Mouse (Mus musculus): ENCODE measurements around the gene Gm16181. TPM values are rescaled to one million over a fixed set of nuclear protein-coding genes. Genes with fewer than 3 reads are reported as not detected.
A peak's percentile ranks its signal among the peaks of the same experiment; 100 is the strongest.
"Not testable (repeated sequence)": the region's sequence is repeated elsewhere in the genome, so short reads cannot be mapped to it uniquely, and the experiment has no call there.

Gene Gm16181
- polyA plus RNA-seq, 1 experiment from 2014 or later = 0.30 TPM

- 94% methylated on average over 4 of the region's 4 CpGs for WGBS
- Histone ChIP-seq H3K4me1 (peaks cover 19% of the 10 kb centered on the region), H3K27ac (no peak overlapping the region), H3K4me3 (no peak overlapping the region), H3K9me3 (no peaks in the 10 kb centered on the region), H3K36me3 (peaks cover 66% of the 10 kb centered on the region), H3K27me3 (ENCODE audit: insufficient read depth, poor library complexity, severe bottlenecking) (no peaks in the 10 kb centered on the region)
- no peak for DNase-seq (ENCODE audit: low spot score)
Observed at GRCm38 (mm10) chr17:35224641-35225040, 4.0 kb downstream of the Gm16181 start.

GRCm38 (mm10) chr17:35225456-35225855, 4.8 kb downstream of the Gm16181 start:
- Histone ChIP-seq H3K4me3 (no peak overlapping the region), H3K36me3 (peaks cover 65% of the 10 kb centered on the region), H3K9me3 (no peaks in the 10 kb centered on the region), H3K27ac (no peak overlapping the region), H3K4me1 (peaks cover 11% of the 10 kb centered on the region), H3K27me3 (ENCODE audit: insufficient read depth, poor library complexity, severe bottlenecking) (no peaks in the 10 kb centered on the region)
- no peak for DNase-seq (ENCODE audit: low spot score)
- WGBS = 95% methylated on average over 5 of the region's 5 CpGs

DNA sequence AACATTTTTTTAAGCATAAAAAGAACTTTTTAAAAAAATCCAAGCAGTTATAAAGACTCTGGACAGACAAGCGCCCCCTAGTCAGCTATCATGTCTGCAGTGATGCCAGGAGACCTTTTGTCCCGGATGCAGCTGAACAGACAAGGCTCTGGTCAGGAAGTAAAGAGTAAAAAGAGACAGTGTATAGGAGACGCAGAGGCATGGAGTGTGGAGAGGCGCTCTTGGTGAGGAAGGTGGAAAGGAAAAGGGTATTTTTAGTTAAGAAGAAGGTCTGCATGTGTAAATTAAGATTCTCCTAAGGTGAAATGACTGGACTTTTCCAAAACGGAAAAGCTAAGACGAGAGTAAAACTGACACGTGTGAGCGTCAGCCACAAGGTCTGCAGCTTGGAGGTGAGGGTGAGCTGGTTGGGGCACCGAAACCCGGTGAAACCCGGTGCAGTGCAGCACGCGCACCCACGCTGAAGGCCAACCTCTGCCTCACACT, 6.0 kb downstream of the Gm16181 start:
- peaks cover 65% of the 10 kb centered on the region for H3K36me3 ChIP-seq
- no peaks in the 10 kb centered on the region for H3K9me3 ChIP-seq
- H3K27me3 ChIP-seq (ENCODE audit: insufficient read depth, poor library complexity, severe bottlenecking) = no peaks in the 10 kb centered on the region
- H3K4me1 ChIP-seq = peaks cover 5% of the 10 kb centered on the region; the same call in 1 of the 2 replicates
- no peak for DNase-seq (ENCODE audit: low spot score)
- 76% methylated on average over 14 of the region's 14 CpGs for WGBS
- peak overlapping the region; percentile 29; the same call in 1 of the 2 replicates for H3K27ac ChIP-seq
- H3K4me3 ChIP-seq = no peak overlapping the region

GRCm38 (mm10) chr17:35231022-35231421, 10.4 kb downstream of the Gm16181 start:
- H3K4me1 ChIP-seq = peaks cover 29% of the 10 kb centered on the region
- no peak overlapping the region for H3K4me3 ChIP-seq
- DNase-seq (ENCODE audit: low spot score) = no peak
- no peaks in the 10 kb centered on the region for H3K27me3 ChIP-seq (ENCODE audit: insufficient read depth, poor library complexity, severe bottlenecking)
- WGBS = 93% methylated on average over 10 of the region's 10 CpGs
- H3K36me3 ChIP-seq = peaks cover 56% of the 10 kb centered on the region
- no peaks in the 10 kb centered on the region for H3K9me3 ChIP-seq
- no peak overlapping the region for H3K27ac ChIP-seq

DNA sequence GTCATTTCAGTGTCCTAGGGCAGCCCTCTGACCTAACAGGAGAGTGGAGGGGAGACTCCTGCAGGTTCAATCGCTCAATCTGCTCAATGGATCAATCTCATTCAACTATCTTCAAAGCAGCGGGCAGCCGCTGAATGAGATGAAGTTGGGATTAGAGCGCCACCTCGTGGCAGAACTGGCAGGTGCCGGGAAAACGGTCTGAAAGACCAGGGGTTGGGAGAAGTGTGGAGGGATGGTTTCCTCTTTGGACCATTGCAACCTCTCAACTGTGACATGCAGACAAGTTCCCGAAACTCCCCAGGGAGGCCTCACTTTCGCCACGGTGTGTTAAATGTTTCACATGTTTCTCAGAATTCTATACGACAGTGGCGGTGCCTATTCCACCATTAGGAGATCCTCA, 11.4 kb downstream of the Gm16181 start:
- 0 out of 2 replicates have a peak overlapping the region, but pooled peaks have one; percentile 15 for H3K4me3 ChIP-seq
- 16% methylated on average over 12 of the region's 12 CpGs for whole genome bisulfite sequencing
- peaks cover 53% of the 10 kb centered on the region for H3K36me3 ChIP-seq
- no peaks in the 10 kb centered on the region for H3K27me3 ChIP-seq (ENCODE audit: insufficient read depth, poor library complexity, severe bottlenecking)
- H3K9me3 ChIP-seq = no peaks in the 10 kb centered on the region
- H3K27ac ChIP-seq = no peak overlapping the region
- H3K4me1 ChIP-seq = peaks cover 35% of the 10 kb centered on the region
- DNase-seq (ENCODE audit: low spot score) = no peak

- Histone ChIP-seq H3K27ac (peak overlapping the region; percentile 71), H3K4me3 (0 out of 2 replicates have a peak overlapping the region, but pooled peaks have one; percentile 15), H3K9me3 (no peaks in the 10 kb centered on the region), H3K27me3 (ENCODE audit: insufficient read depth, poor library complexity, severe bottlenecking) (no peaks in the 10 kb centered on the region), H3K36me3 (peaks cover 46% of the 10 kb centered on the region), H3K4me1 (peaks cover 35% of the 10 kb centered on the region)
- WGBS = 87% methylated on average over 5 of the region's 5 CpGs
- no peak for DNase-seq (ENCODE audit: low spot score)
Observed at GRCm38 (mm10) chr17:35232659-35233058, 12.0 kb downstream of the Gm16181 start.

- no peaks in the 10 kb centered on the region for H3K27me3 ChIP-seq (ENCODE audit: insufficient read depth, poor library complexity, severe bottlenecking)
- H3K9me3 ChIP-seq = no peaks in the 10 kb centered on the region
- H3K36me3 ChIP-seq = peaks cover 40% of the 10 kb centered on the region
- peaks cover 35% of the 10 kb centered on the region for H3K4me1 ChIP-seq
- no peak for DNase-seq (ENCODE audit: low spot score)
- 69% methylated on average over 18 of the region's 18 CpGs for WGBS
- peak within 1 kb of the TSS; percentile 79 for H3K4me3 ChIP-seq
- H3K27ac ChIP-seq = peak within 1 kb of the TSS; percentile 97
Observed at GRCm38 (mm10) chr17:35233114-35233980, 12.7 kb downstream of the Gm16181 start, which contains the start of gene Atp6v1g2. Gene Atp6v1g2, plus strand, starts transcription at chr17:35233660.

DNA sequence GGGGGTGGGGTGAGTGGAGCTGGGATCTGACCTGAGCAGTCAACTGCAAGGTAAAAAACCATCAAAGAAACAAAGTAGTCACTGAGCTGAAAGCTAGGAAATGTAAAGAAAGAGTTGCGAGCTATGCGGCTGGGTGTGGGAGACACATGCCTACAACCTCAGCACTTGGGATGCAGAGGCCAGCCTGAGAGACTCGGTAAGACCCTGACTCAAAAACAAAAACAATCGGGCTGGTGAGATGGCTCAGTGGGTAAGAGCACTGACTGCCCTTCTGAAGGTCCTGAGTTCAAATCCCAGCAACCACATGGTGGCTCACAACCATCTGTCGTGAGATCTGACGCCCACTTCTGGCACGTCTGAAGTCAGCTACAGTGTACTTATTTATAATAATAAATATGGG, 13.5 kb downstream of the Gm16181 start:
- WGBS = 85% methylated on average over 7 of the region's 7 CpGs
- Histone ChIP-seq H3K27ac (0 out of 2 replicates have a peak overlapping the region, but pooled peaks have one; percentile 97), H3K4me1 (peaks cover 35% of the 10 kb centered on the region), H3K4me3 (peak overlapping the region; percentile 79; the same call in 1 of the 2 replicates), H3K36me3 (peaks cover 32% of the 10 kb centered on the region)
- DNase-seq (ENCODE audit: low spot score); H3K27me3 ChIP-seq (ENCODE audit: insufficient read depth, poor library complexity, severe bottlenecking); H3K9me3 ChIP-seq: not testable (repeated sequence)

- Histone ChIP-seq H3K9me3 (no peaks in the 10 kb centered on the region), H3K27ac (peak overlapping the region; percentile 97), H3K27me3 (ENCODE audit: insufficient read depth, poor library complexity, severe bottlenecking) (no peaks in the 10 kb centered on the region), H3K4me3 (peak overlapping the region; percentile 79), H3K4me1 (peaks cover 37% of the 10 kb centered on the region), H3K36me3 (peaks cover 24% of the 10 kb centered on the region)
- DNase-seq (ENCODE audit: low spot score) = no peak
- 5% methylated on average over 31 of the region's 31 CpGs for WGBS
Observed at GRCm38 (mm10) chr17:35234903-35235302, 14.3 kb downstream of the Gm16181 start.

GRCm38 (mm10) chr17:35235614-35236389, 15.2 kb downstream of the Gm16181 start, which contains the start of gene Nfkbil1:
Gene Nfkbil1, minus strand, starts transcription at chr17:35235792.
- Histone ChIP-seq H3K36me3 (peaks cover 17% of the 10 kb centered on the region), H3K9me3 (no peaks in the 10 kb centered on the region), H3K4me3 (peak within 1 kb of the TSS; percentile 79), H3K4me1 (peaks cover 46% of the 10 kb centered on the region), H3K27ac (peak within 1 kb of the TSS; percentile 97), H3K27me3 (ENCODE audit: insufficient read depth, poor library complexity, severe bottlenecking) (no peaks in the 10 kb centered on the region)
- WGBS = under 1% methylated on average over 35 of the region's 35 CpGs
- peak; percentile 97 for DNase-seq (ENCODE audit: low spot score)

DNA sequence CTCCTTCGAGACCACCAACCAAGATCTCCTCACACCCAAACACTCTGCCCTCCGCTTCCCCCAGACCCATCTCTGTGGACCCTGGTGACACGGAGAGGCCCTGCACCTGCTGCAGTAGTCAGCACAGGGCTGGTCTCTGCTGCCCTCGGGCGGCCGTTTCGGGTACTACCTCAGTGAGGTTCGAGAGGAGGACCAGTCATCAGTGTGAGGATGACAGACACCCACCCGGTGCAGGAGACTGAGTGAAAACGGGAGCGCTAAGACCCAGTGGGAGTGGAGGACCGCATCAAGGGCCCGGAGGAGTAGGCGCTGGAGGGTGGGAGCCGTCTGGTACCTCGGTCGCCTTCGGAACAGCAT, 15.7 kb downstream of the Gm16181 start:
- DNase-seq (ENCODE audit: low spot score) = peak; percentile 97
- peak overlapping the region; percentile 97 for H3K27ac ChIP-seq
- peak overlapping the region; percentile 79 for H3K4me3 ChIP-seq
- H3K4me1 ChIP-seq = peaks cover 48% of the 10 kb centered on the region
- H3K36me3 ChIP-seq = peaks cover 12% of the 10 kb centered on the region; the same call in 1 of the 2 replicates
- WGBS = under 1% methylated on average over 18 of the region's 18 CpGs
- no peaks in the 10 kb centered on the region for H3K9me3 ChIP-seq
- H3K27me3 ChIP-seq (ENCODE audit: insufficient read depth, poor library complexity, severe bottlenecking) = no peaks in the 10 kb centered on the region

DNA sequence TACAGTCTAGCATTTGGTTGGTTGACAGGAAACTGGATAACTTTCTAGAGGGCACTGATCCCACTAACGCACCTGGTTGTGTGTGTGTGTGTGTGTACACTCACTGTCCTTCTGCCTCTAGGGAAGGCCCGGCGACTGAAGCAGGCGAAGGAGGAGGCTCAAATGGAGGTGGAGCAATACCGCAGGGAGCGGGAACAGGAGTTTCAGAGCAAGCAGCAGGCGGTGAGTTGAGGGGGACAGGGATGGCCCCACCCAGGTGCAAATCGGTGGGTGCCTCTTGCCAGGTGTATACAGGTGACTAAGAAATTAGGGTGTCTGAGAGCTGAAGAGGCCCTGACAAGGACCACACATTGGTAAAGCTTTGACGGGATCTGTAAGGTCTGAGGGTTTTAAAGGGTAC, 16.4 kb downstream of the Gm16181 start:
- WGBS = 67% methylated on average over 9 of the region's 9 CpGs
- 0 out of 2 replicates have a peak overlapping the region, but pooled peaks have one; percentile 97 for H3K27ac ChIP-seq
- no peaks in the 10 kb centered on the region for H3K9me3 ChIP-seq
- DNase-seq (ENCODE audit: low spot score) = no peak
- peaks cover 11% of the 10 kb centered on the region; the same call in 1 of the 2 replicates for H3K36me3 ChIP-seq
- peaks cover 45% of the 10 kb centered on the region for H3K4me1 ChIP-seq
- H3K4me3 ChIP-seq = 0 out of 2 replicates have a peak overlapping the region, but pooled peaks have one; percentile 79
- no peaks in the 10 kb centered on the region for H3K27me3 ChIP-seq (ENCODE audit: insufficient read depth, poor library complexity, severe bottlenecking)
